Comparison of ENCODE assay signal across 7 mouse cellular contexts in the genomic region with DNA sequence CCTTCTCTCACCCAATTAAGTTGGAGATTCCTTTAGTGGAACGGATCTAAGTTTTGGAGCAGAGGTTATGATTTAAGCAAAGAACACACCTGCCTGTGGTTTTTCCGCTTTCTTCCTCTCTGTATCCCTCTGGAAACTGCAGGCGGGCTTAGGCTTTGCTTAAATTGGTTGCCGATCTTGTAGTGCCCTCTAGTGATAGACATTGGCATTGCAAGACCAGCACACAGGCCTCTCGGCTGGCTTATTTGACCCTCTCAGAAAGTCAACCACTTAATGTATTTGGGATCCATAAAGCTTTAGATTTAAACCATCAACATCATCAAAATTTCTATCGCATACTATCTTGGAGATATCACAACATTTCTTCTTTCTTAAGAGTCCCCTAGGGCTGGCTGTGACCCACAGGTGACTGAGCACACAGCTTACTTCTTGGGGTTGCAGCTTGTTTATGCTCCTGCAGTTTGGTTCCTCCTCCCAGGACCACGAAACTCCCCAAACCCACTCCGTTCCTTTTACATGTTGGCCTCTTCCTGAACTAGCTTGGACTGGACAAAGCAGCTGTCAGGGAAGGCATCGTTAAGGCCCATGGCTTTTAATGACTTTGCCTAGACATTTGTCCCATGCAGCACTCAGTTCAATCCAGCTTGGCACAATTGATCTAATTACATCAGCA.
DNase-seq lines count a peak whose midpoint lies in the region; ATAC-seq lines count a peak whose summit lies in the region.

No protein-coding gene starts in this region.

- no peak overlapping the region for H3K4me3 ChIP-seq in hindbrain, embryonic 15.5 days

- no peak overlapping the region for H3K27ac ChIP-seq in hindbrain, embryonic 15.5 days (replicated peaks)

- ATAC-seq in hindbrain, embryonic 15.5 days (ENCODE audit: low FRiP score, low read depth) = peak; percentile 89
- peak; percentile 89 for ATAC-seq in megakaryocyte progenitor cell, adult 5-6 weeks (replicated peaks; ENCODE audit: poor library complexity)

- H3K36me3 ChIP-seq in hindbrain, embryonic 15.5 days = no peaks in the 10 kb centered on the region

- peaks cover 6% of the 10 kb centered on the region for H3K4me1 ChIP-seq in hindbrain, embryonic 15.5 days (replicated peaks)

- no peaks in the 10 kb centered on the region for H3K9me3 ChIP-seq in hindbrain, embryonic 15.5 days

- DNase-seq in ZHBTc4 (ENCODE audit: low read depth, low spot score) = peak; percentile 88
- DNase-seq in cerebellum, postnatal 14 days = peak; percentile 89 to 93
- DNase-seq in frontal cortex, postnatal 14 days (ENCODE audit: low spot score in 2 of 2) = peak; percentile 22 to 67
- peak; percentile 57 to 70 for DNase-seq in layer of hippocampus, postnatal 36 days
- DNase-seq in right cerebral cortex, postnatal 10 days (ENCODE audit: low spot score in 2 of 2) = peak; percentile 67 to 83

- H3K4me2 ChIP-seq in hindbrain, embryonic 15.5 days = peak overlapping the region; percentile 44

- H3K27me3 ChIP-seq in hindbrain, embryonic 15.5 days = no peaks in the 10 kb centered on the region

- WGBS in hindbrain, embryonic 15.5 days = 15% methylated on average over 9 of the region's 9 CpGs

- H3K9ac ChIP-seq in hindbrain, embryonic 15.5 days = no peak overlapping the region
